Mouse (Mus musculus) liver, embryonic 14.5 days (tissue): ENCODE measurements around the gene Snx17.

Source experiments
- CTCF ChIP-seq: IDR thresholded peaks from 2 replicates; pipeline ENCODE4 v1.5.1; 2016; ENCODE audit warnings: antibody characterized with exemption, low read depth, control low read depth
- EP300 ChIP-seq: IDR thresholded peaks from 2 replicates; pipeline ENCODE4 v1.6.1; 2016; ENCODE audit warnings: antibody characterized with exemption, low read depth

DNA sequence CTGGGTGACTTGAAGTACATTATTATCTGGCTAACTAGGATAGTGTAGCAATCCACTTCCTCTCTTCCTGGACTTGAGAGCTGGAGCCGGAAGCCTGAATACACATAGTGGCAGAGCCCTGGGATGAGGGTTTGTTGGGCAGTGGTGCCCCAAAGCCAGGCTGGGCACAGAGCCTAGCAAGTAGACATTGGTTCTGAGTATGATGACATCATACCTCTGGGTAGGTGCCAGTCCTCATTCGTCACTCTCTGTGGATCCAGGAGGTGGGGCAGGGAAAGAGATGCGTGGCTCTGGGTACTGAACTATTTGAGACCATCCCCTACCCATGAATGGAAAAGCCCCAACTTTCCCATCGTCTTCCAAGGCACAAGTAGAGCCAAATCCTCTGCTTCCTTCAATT is 43.2 kb upstream of the Snx17 start:
- TF ChIP-seq CTCF (no peak), EP300 (no peak)
